Mouse (Mus musculus): ENCODE data around the gene Tkt.

The Tkt gene

DNA sequence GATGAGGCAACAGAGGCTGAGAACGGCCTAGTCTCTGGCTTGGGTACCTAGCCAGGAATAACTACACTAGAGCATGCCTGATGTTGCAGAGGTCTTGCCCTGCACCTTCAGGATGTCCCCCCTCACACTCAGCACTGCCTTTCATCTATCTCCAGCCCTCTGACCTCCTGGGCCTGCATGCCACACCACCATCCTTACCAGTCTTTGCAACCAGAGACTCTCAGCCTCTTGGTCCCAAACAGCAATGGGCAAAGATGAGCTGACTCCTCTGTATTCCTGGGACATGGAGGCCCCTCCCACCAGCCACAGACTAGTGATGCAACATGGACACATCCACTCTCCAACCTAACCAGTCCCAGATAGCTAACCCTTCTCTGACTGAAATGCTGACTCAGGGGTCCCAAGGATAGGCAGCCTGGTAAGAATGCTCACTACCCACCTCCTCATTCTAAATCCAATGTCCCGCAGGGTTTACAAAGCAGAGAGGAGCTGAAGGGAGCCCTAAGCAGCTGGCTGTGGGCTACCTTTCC lies 70.7 kb downstream of the Tkt start:
- no peak for ATAC-seq (ENCODE audit: low TSS enrichment)

DNA sequence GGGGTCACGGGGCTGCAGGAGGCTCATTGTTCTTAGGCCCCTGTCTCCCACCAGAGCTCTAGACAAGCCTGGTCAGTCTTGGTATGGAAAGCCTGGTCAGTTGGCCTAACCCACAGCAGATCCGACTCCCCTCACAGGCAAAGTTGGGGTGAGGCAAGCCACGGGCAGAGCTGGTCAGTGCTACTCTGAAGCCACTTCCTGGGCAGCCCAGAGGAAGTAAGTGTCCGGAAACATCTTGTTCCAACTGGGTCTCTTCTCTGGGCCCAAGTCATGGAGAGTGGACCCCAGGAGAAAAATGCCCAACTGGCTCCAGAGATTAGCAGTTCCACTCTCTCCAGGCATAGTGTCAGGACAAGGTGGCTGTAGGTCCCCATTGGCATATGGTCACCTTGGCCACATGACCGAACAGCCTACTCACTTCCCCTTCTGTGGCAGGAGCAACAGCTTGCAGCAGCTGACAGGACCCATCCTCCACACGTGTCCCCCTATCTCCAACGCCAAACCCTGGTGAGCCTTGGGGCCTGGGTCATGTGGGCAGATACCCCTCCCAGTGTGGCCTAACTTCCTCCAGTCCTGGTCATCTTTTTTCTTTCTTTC lies 71.9 kb downstream of the Tkt start:
- ATAC-seq (ENCODE audit: low TSS enrichment): no peak

GRCm38 (mm10) chr14:30622130-30622529 lies 74.0 kb downstream of the Tkt start:
- ATAC-seq (ENCODE audit: low TSS enrichment): no peak

GRCm38 (mm10) chr14:30622556-30622955 lies 74.4 kb downstream of the Tkt start:
- ATAC-seq (ENCODE audit: low TSS enrichment): no peak

Data from frontal cortex, adult (tissue).